Mouse (Mus musculus): ENCODE results near the gene Snrk.

DNA sequence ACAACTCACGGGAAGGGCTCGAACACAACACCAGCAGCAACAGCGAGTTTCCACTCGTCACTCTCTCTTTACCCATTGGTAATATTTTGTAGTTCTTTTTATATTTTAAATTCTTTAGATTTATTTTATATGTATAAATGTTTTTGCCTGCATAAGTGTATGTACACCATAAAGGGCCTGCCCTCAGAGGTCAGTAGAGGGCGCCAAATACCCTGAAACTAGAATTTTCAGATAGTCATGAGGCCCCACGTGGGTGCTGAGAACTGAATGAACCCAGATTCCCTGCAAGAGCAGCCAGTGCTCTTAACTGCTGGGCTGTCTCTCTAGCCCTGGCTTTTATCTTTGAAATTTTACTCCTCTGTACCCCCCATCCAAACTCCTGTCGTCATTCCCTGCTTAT is 87.4 kb downstream of the Snrk start:
- TF ChIP-seq CTCF (IDR thresholded peaks at IDR 0.05; ENCODE audit: low read depth) (peak; percentile 47), EP300 (IDR thresholded peaks at IDR 0.05; ENCODE audit: low read depth) (no peak)

Measured in liver, postnatal 0 days (tissue).